Mouse (Mus musculus): ENCODE data around the gene Slc16a1. TPM values are rescaled to one million over a fixed set of nuclear protein-coding genes. Genes with fewer than 3 reads are reported as not detected.
A peak's percentile ranks its signal among the peaks of the same experiment; 100 is the strongest.

The Slc16a1 gene
- polyA plus RNA-seq (2012; rRNA removed) = 22.1 and 23.0 TPM in 2 replicates

DNA sequence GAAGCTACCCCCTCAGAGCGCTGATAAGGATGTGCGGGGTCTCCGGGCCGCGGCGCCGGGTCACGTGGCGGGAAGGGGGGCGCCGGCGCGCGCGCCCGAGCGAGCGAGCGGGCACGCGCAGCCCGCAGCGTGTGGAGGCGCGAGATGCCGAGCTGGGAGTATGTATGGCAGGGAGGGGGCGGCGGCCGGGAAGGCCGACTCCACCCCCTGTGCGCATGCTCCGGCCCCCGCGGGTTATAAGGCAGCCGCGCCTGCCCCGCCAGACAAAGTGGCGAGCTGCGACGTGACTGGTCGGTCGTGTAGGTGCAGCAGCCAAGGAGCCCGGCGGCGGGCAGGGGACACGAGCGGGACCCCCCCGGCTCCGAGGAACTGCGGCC lies at the start of gene Slc16a1:
Slc16a1 (plus strand) TSS at position 266 of the 377 bp plus-strand sequence.
- peak; percentile 74 to 92 for DNase-seq (ENCODE audit: extremely low spot score in 1 of 2, low spot score in 1 of 2)

DNA sequence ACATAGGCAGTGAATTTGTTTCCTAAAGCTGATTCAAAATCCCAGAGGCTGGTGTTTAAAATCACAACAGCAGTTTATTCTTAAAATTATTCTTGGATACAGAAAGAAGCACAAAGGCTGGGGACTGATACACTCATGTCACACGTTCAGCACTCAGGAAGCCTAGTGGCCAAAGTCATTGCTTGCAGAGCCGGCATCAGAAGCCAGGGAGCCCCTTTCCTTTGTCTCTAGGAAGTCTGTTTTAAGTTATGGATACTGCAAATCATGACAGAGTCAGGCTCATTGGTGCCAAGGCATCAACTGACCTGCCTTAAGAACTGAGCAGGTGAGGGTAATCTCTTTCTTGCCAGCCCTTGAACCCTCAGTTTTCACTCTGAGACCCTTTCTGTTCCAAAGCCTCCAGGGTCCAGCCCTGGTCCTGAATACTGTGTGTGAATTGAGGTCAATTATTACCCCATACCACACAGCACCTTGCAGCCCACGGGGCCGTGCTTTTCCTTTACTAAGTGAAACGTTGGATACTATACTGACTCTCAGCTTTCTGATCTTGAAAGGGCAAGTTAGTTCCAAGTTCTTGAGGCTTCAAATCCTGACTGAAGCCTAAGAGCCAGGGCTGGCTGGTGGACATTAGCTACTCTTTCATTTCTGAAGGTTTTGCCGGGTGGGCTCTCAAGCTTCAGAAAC lies 41.9 kb upstream of the Slc16a1 start:
- DNase-seq (ENCODE audit: extremely low spot score in 1 of 2, low spot score in 1 of 2) = no peak

- peak; percentile 93 to 95 for DNase-seq (ENCODE audit: extremely low spot score in 1 of 2, low spot score in 1 of 2)
Observed at GRCm38 (mm10) chr3:104597135-104597764, 41.2 kb upstream of the Slc16a1 start.

DNA sequence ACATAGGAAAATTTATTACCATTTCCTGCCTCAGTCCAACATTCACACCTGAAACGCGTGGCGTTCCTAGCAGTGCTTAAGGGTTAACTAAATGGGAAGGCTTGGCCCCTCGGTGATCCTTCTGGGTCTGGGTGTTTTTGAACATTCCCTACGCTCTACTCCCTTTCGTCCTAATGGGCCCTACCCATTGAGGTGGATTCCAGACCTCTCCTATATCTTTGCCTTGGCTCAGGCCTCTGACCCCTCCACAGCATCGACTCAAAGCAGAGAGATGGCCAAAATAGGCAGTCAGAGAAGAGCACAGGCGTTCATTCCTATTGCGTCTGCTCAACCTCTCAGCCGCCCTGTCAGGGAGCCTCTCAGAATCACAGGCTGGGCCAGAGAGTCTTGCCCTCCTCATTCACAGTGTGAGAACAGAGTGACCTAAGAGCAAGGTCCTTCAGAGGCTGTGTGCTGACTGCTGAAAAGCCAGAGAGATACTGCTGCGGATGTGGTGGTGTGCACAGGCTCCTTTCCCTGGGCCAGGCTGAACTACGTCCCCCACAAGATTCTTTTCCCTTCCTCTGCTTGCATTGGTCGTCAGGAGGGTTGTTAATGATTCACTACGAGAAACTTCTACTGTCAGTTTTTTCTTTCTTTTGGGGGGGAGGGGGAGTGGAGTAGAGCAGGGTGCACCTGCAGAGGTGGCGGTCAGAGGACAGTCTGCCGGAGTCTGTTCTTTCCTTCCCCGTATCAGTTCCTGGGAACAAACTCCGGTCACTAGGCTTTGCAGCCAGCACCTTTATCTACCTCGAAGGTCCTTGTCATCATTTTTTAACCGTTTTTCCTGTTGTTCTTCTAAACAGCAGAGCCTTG lies 38.9 kb upstream of the Slc16a1 start:
- DNase-seq (ENCODE audit: extremely low spot score in 1 of 2, low spot score in 1 of 2) = no peak

DNA sequence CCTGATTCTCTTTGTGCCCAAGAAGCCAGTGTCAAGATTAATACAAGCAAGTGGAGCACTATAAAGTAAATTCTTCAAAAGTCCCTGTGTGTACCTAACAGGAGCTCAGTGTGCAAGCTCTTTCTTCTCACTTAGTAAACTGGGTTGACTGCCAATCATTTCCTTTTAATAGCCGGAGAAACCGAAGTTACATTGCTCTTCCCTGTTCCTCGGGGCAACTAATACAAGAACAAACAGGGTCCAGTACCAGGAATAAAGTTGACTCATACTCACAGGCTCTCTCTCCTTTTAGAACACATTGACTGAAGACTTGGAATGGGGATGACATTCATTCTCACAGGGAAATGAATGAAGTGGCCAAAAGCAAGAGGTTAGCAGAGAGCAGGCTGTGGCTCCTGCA lies 37.8 kb upstream of the Slc16a1 start:
- DNase-seq (ENCODE audit: extremely low spot score in 1 of 2, low spot score in 1 of 2) = no peak

- DNase-seq (ENCODE audit: extremely low spot score in 1 of 2, low spot score in 1 of 2) = no peak
Observed at GRCm38 (mm10) chr3:104601680-104602079, 36.8 kb upstream of the Slc16a1 start.

DNA sequence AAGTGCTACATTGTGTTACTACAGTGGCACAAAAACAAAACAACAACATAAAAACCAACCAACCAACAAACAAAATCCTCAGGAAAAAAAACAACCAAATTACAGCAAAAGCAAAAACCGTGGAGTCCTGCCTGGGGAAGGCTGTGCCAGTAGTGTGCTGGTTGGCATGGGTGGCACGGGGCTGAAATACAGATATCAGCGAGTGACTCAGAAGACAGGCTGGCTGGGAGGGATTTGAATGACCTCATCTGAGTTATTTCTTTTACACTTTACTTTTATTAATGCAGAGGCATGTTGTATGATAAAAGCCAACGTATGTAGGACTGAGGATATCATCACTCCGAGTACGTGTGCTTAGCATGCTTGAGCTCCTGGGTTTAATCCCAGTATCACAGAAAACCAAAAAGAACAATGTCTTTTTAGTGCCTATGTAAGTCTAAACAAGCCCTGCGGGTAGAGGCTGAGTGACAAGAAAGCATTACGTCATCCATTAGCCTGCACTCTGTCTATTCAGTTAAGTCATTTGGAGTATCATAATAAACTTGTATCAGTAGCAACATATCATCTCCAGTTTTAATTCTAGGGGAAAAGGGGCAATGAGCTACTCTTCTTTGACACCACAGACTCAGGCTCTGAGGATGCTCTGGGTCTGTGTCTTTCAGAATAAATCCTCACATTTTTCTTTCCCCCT lies 28.6 kb upstream of the Slc16a1 start:
- DNase-seq (ENCODE audit: extremely low spot score in 1 of 2, low spot score in 1 of 2) = no peak

DNA sequence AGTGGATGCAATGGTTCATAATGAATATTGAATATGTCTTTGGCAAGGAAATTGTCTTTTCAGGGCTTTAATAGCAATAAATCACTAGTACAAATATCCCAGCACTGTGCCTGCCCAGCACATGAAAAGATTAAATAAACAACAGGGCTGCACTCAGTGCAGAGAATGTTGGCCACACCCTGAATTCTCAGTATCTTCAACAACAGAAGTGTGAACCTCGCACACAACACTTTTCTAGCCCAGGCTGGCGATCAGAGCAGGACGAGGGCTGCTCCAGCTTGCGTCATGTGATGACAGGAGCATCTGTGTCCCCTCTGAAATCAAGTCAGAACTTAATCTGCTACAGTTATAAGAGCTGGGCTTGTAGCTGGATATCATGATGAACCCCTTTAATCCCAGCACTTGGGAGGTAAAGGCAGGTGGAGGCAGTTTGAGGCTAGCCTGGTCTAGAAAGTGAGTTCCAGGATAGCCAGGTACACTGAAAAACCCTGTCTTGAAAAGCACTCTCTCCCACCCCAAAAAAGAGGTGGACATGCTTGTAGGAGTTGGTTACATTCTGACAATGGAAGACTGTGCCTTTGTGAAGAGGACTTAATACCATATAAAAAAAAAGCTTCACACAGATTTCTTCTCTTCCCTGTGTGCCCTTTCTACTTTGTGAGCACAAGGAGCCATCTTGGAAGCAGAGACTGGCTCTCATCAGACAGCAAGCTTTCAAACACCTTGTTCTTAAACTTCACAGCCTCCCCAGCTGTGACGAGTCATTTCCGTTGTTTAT lies 27.8 kb upstream of the Slc16a1 start:
- DNase-seq (ENCODE audit: extremely low spot score in 1 of 2, low spot score in 1 of 2) = no peak

DNA sequence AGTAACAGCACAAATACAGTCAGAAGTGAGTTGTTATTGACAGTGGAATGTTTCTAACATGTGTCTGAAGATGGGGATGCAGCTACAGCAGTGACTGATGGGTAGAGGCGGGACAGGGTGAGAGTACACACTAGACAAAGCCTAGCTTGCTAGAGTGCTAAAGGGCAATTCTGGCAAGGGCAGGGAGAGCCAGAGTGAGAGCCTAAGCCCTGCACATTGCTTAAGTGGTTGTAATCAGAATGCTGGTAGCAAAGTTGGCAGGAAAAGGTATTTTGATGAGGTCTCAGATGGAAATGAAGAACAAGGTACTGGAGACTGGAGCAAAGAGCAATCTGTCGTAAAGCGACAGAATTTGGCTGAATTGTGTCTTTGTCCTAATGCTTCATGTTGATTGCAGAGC lies 26.5 kb upstream of the Slc16a1 start:
- no peak for DNase-seq (ENCODE audit: extremely low spot score in 1 of 2, low spot score in 1 of 2)

DNA sequence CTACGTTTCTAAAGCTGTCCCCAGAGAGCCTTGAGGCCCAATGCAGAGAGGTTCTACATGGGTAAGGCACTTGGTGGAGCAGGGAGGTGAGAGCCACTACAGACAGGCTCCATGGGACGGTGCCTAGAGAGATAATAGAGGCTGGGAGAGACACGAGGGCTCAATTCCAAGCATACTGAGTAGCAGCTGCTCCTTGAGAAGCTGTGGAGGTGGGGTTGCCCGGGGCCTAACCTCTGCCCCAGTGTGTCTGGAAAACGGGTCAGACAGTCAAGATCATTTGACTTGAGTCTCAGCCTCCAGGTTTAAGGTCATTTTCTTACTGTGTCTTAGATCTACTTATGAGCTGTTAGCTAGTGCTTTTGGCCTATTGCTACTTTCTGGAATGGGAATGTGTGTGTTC lies 25.4 kb upstream of the Slc16a1 start:
- DNase-seq (ENCODE audit: extremely low spot score in 1 of 2, low spot score in 1 of 2) = no peak

DNA sequence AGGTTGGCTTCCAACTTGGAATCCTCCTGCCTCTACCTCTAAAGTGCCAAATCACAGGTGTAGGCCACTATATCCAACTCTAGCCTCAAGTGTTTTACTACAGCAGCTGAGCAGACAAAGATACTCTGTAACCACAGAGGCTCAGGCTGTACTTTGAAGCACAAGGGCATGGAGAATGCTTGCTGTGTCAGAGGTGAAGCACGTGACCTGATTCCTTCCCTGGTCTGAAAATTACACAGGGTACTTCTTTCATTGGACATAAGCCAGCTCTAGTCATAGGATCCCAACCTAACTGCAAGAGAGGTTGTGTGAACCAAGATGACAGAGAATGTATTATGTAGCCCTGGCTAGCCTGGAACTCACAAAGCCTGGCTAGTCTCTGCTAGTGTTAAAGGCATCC lies 24.4 kb upstream of the Slc16a1 start:
- no peak for DNase-seq (ENCODE audit: extremely low spot score in 1 of 2, low spot score in 1 of 2)

- no peak for DNase-seq (ENCODE audit: extremely low spot score in 1 of 2, low spot score in 1 of 2)
Observed at GRCm38 (mm10) chr3:104615216-104615615, 23.3 kb upstream of the Slc16a1 start.

DNA sequence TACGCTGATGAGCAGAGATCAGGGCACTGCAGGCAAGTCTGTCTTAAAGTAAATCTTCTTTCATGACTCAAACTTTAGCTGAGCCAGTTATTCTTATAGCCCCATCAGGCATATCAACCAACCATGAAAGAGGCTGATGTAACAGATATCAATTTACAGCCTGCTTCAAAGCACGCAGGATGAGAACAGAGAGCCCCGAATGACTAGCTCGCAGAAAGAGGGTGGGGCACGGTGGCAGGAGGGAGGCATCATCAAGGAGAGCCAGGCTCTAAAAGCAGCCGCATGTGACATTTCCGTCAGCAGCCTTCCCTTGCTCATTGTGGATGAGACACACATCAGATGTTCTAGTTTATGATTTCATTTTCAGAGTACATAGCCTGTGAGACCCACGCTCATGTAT lies 22.3 kb upstream of the Slc16a1 start:
- DNase-seq (ENCODE audit: extremely low spot score in 1 of 2, low spot score in 1 of 2) = peak; percentile 33 to 61

DNA sequence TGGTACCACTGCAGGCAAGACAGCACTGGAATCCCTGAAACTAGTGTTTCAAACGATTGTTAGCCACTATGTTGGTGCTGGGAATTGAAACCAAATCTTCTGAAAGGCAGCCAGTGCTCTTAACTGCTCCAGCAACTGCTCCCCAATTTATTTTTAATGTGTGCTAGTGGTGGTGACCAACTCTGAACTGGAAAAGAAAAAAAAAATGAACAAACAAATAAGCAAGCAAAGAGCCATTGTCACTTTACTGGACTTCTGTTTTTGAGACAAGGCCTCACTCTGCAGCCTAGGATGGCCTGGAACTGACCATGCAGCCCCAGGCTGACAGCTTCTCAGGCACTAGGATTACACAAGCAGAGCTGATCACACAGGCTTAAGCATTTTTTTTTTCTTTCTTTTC lies 16.6 kb upstream of the Slc16a1 start:
- DNase-seq (ENCODE audit: extremely low spot score in 1 of 2, low spot score in 1 of 2) = no peak

GRCm38 (mm10) chr3:104629810-104630209 lies 8.7 kb upstream of the Slc16a1 start:
- peak in 1 of 2 experiments; percentile 15 for DNase-seq (ENCODE audit: extremely low spot score in 1 of 2, low spot score in 1 of 2)

GRCm38 (mm10) chr3:104630941-104631340 lies 7.5 kb upstream of the Slc16a1 start:
- no peak for DNase-seq (ENCODE audit: extremely low spot score in 1 of 2, low spot score in 1 of 2)

GRCm38 (mm10) chr3:104632560-104633162 lies 5.8 kb upstream of the Slc16a1 start:
- no peak for DNase-seq (ENCODE audit: extremely low spot score in 1 of 2, low spot score in 1 of 2)

GRCm38 (mm10) chr3:104636491-104636890 lies 2.0 kb upstream of the Slc16a1 start:
- no peak for DNase-seq (ENCODE audit: extremely low spot score in 1 of 2, low spot score in 1 of 2)

All from frontal cortex, adult 2 months (tissue).